Mouse (Mus musculus): ENCODE data around the gene Ubtd2. TPM values are rescaled to one million over a fixed set of nuclear protein-coding genes. Genes with fewer than 3 reads are reported as not detected.

Gene Ubtd2
- polyA plus RNA-seq (2017; shearing (Covaris generic)): 1 to 10 TPM; 7.7 to 8.0 TPM

GRCm38 (mm10) chr11:32454800-32455506 is at the start of gene Ubtd2:
Ubtd2 (plus strand) TSS chr11:32455370.

GRCm38 (mm10) chr11:32531871-32532764 is 76.9 kb downstream of the Ubtd2 start, which contains the start of gene Efcab9:
Efcab9 (minus strand) TSS chr11:32532081.

GRCm38 (mm10) chr11:32532765-32533481 is 77.8 kb downstream of the Ubtd2 start, which contains the start of gene Stk10:
Stk10 (plus strand) TSS chr11:32533305.

Other genes with a start within 250 kb of the Ubtd2 start
- 10 to 100 TPM; 34.8 to 35.2 TPM for gene Snrnp25, start 250.0 kb upstream of the Ubtd2 start, polyA plus RNA-seq (2017; shearing (Covaris generic))
- gene Rhbdf1, start 233.1 kb upstream of the Ubtd2 start, polyA plus RNA-seq (2017; shearing (Covaris generic)): 1 to 10 TPM in 1 of 2 experiments, not detected in 1; 1.2 TPM
- 10 to 100 TPM; 24.2 to 33.4 TPM for gene Mpg, start 228.9 kb upstream of the Ubtd2 start, polyA plus RNA-seq (2017; shearing (Covaris generic))
- 10 to 100 TPM; 58.4 to 59.6 TPM for gene Nprl3, start 187.7 kb upstream of the Ubtd2 start, polyA plus RNA-seq (2017; shearing (Covaris generic))
- not detected for gene Hba-x, start 179.0 kb upstream of the Ubtd2 start, polyA plus RNA-seq (2017; shearing (Covaris generic))
- 10 to 100 TPM in 1 of 2 experiments, 1 to 10 TPM in 1; 5.1 to 13.4 TPM for gene Hba-a1, start 171.9 kb upstream of the Ubtd2 start, polyA plus RNA-seq (2017; shearing (Covaris generic))
- gene Hbq1b, start 168.4 kb upstream of the Ubtd2 start, polyA plus RNA-seq (2017; shearing (Covaris generic)): under 1 TPM in 1 of 2 experiments, not detected in 1; 0.31 TPM
- 10 to 100 TPM in 1 of 2 experiments, 1 to 10 TPM in 1; 7.1 to 35.9 TPM for gene Hba-a2, start 158.9 kb upstream of the Ubtd2 start, polyA plus RNA-seq (2017; shearing (Covaris generic))
- not detected for gene Hbq1a, start 155.3 kb upstream of the Ubtd2 start, polyA plus RNA-seq (2017; shearing (Covaris generic))
- 1 to 10 TPM in 1 of 2 experiments, under 1 TPM in 1; 0.23 to 1.9 TPM for gene Sh3pxd2b, start 107.5 kb upstream of the Ubtd2 start, polyA plus RNA-seq (2017; shearing (Covaris generic))
- gene Efcab9, start 76.7 kb downstream of the Ubtd2 start, polyA plus RNA-seq (2017; shearing (Covaris generic)): 1 to 10 TPM; 2.0 to 4.6 TPM
- gene Stk10, start 77.9 kb downstream of the Ubtd2 start, polyA plus RNA-seq (2017; shearing (Covaris generic)): 100 to 1,000 TPM; 238 to 282 TPM
- 10 to 100 TPM; 44.3 to 87.5 TPM for gene Fbxw11, start 187.4 kb downstream of the Ubtd2 start, polyA plus RNA-seq (2017; shearing (Covaris generic))

Data from inflammation-experienced regulatory T-cells (primary cell).